Mouse (Mus musculus): ENCODE results near the gene Phactr1.

DNA sequence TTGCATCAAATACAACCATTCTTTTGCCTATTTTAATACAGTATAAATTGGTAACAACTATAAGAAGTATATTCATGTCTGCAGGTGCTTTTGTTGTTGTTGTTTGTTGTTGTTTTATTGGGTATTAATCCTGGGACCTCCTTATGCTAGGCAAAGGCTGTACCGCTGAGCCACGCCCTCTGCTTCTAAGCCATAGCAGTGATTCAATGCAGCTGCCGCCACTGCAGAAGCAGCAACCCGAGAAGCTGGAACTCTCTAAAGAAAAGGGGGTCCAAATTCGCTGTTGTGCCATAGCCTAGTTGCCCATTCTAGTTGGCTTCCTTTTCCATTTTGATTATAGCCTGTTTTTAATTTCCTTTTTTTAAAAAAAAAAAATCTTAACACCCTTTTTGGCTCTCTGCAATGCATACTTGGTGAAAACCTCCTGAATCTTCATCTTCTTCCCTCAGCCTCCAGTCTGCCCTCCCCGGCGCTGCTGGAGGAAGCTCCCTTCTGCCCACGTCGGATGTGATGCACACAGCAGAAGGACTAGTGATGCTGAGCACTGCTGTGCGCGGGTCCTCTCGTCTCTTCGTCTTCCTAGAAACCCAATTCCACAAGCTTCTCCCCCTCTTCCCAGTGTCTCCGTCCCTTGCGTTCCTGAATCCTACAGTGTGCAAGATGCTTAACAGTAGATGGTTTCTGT is 271.8 kb downstream of the Phactr1 start:
- TF ChIP-seq MAFK (IDR thresholded peaks at IDR 0.05; ENCODE audit: insufficient read depth, low read depth, low read length) (no peak), HCFC1 (IDR thresholded peaks at IDR 0.05; ENCODE audit: borderline replicate concordance, insufficient read depth, low read length) (no peak)
